Mouse (Mus musculus): ENCODE results near the gene Trio. TPM values are rescaled to one million over a fixed set of nuclear protein-coding genes. Genes with fewer than 3 reads are reported as not detected.

Gene Trio
- total RNA-seq (2014; fragmentation: Nextera tagmentation), result not detected in 2 replicates
- 0.06 and 0.66 TPM in 2 replicates for total RNA-seq (2017)
- not detected in 2 replicates for polyA plus RNA-seq (2012)

GRCm38 (mm10) chr15:28025447-28026166, at the start of gene Trio:
Trio (minus strand) TSS chr15:28025848.
- Histone ChIP-seq H3K27me3 (ENCODE audit: insufficient read depth, low read length) (no peaks in the 10 kb centered on the region), H3K9me3 (replicated peaks) (peaks cover 61% of the 10 kb centered on the region), H3K36me3 (replicated peaks) (no peaks in the 10 kb centered on the region), H3K4me3 (ENCODE audit: low read depth, low read length) (no peak within 1 kb of the TSS; the same call in 1 of the 2 replicates), H3K4me1 (ENCODE audit: insufficient read depth, low read depth, low read length) (no peaks in the 10 kb centered on the region)
- ATAC-seq (ENCODE audit: extremely low read depth, insufficient number of reproducible peaks, low FRiP score, poor library complexity, severe bottlenecking), result no peak
- DNase-seq (ENCODE audit: low spot score), result no peak
- TF ChIP-seq CTCF (IDR thresholded peaks at IDR 0.05; ENCODE audit: low read depth, low read length) (no peak), GATA1 (IDR thresholded peaks at IDR 0.05; ENCODE audit: borderline replicate concordance, low read length) (no peak)

GRCm38 (mm10) chr15:28074416-28074970, 48.8 kb upstream of the Trio start:
- H3K36me3 ChIP-seq (replicated peaks), result no peaks in the 10 kb centered on the region
- no peaks in the 10 kb centered on the region for H3K4me1 ChIP-seq (ENCODE audit: insufficient read depth, low read depth, low read length)
- H3K27me3 ChIP-seq (ENCODE audit: insufficient read depth, low read length), result no peaks in the 10 kb centered on the region
- DNase-seq (ENCODE audit: low spot score) (no peak), ATAC-seq (ENCODE audit: extremely low read depth, insufficient number of reproducible peaks, low FRiP score, poor library complexity, severe bottlenecking) (no peak)
- peaks cover 4% of the 10 kb centered on the region; the same call in 1 of the 2 replicates for H3K9me3 ChIP-seq (replicated peaks)
- H3K4me3 ChIP-seq (ENCODE audit: low read depth, low read length), result no peak overlapping the region
- no peak for TF ChIP-seq TAL1 (conservative IDR thresholded peaks at IDR 0.05; ENCODE audit: low read depth, low read length)
- no peak for TF ChIP-seq CTCF (IDR thresholded peaks at IDR 0.05; ENCODE audit: low read depth, low read length)
- TF ChIP-seq GATA2 (IDR thresholded peaks at IDR 0.05; ENCODE audit: borderline replicate concordance, low read depth, low read length), result no peak
- no peak for TF ChIP-seq GATA1 (IDR thresholded peaks at IDR 0.05; ENCODE audit: borderline replicate concordance, low read length)
- TF ChIP-seq POLR2AphosphoS5 (IDR thresholded peaks at IDR 0.05; ENCODE audit: insufficient replicate concordance, low read depth, low read length), result no peak

- peaks cover 7% of the 10 kb centered on the region; the same call in 1 of the 2 replicates for H3K9me3 ChIP-seq (replicated peaks)
- no peak overlapping the region for H3K4me3 ChIP-seq (ENCODE audit: low read depth, low read length)
- ATAC-seq (ENCODE audit: extremely low read depth, insufficient number of reproducible peaks, low FRiP score, poor library complexity, severe bottlenecking) (no peak), DNase-seq (ENCODE audit: low spot score) (no peak)
- H3K36me3 ChIP-seq (replicated peaks), result no peaks in the 10 kb centered on the region
- no peak for TF ChIP-seq GATA2 (IDR thresholded peaks at IDR 0.05; ENCODE audit: borderline replicate concordance, low read depth, low read length)
- TF ChIP-seq POLR2AphosphoS5 (IDR thresholded peaks at IDR 0.05; ENCODE audit: insufficient replicate concordance, low read depth, low read length), result no peak
- no peak for TF ChIP-seq TAL1 (conservative IDR thresholded peaks at IDR 0.05; ENCODE audit: low read depth, low read length)
- TF ChIP-seq CTCF (IDR thresholded peaks at IDR 0.05; ENCODE audit: low read depth, low read length), result no peak
- TF ChIP-seq GATA1 (IDR thresholded peaks at IDR 0.05; ENCODE audit: borderline replicate concordance, low read length), result no peak
- no peaks in the 10 kb centered on the region for H3K4me1 ChIP-seq (ENCODE audit: insufficient read depth, low read depth, low read length)
- no peaks in the 10 kb centered on the region for H3K27me3 ChIP-seq (ENCODE audit: insufficient read depth, low read length)
Observed at GRCm38 (mm10) chr15:28071601-28072000, 46.0 kb upstream of the Trio start.

GRCm38 (mm10) chr15:28070771-28071419, 45.2 kb upstream of the Trio start:
- TF ChIP-seq GATA2 (IDR thresholded peaks at IDR 0.05; ENCODE audit: borderline replicate concordance, low read depth, low read length) (no peak), CTCF (IDR thresholded peaks at IDR 0.05; ENCODE audit: low read depth, low read length) (no peak), GATA1 (IDR thresholded peaks at IDR 0.05; ENCODE audit: borderline replicate concordance, low read length) (no peak), POLR2AphosphoS5 (IDR thresholded peaks at IDR 0.05; ENCODE audit: insufficient replicate concordance, low read depth, low read length) (no peak), TAL1 (conservative IDR thresholded peaks at IDR 0.05; ENCODE audit: low read depth, low read length) (no peak)
- Histone ChIP-seq H3K4me1 (ENCODE audit: insufficient read depth, low read depth, low read length) (no peaks in the 10 kb centered on the region), H3K36me3 (replicated peaks) (no peaks in the 10 kb centered on the region), H3K27me3 (ENCODE audit: insufficient read depth, low read length) (no peaks in the 10 kb centered on the region), H3K9me3 (replicated peaks) (peaks cover 7% of the 10 kb centered on the region; the same call in 1 of the 2 replicates), H3K4me3 (ENCODE audit: low read depth, low read length) (no peak overlapping the region)
- ATAC-seq (ENCODE audit: extremely low read depth, insufficient number of reproducible peaks, low FRiP score, poor library complexity, severe bottlenecking), result no peak
- no peak for DNase-seq (ENCODE audit: low spot score)

GRCm38 (mm10) chr15:28070221-28070620, 44.6 kb upstream of the Trio start:
- ATAC-seq (ENCODE audit: extremely low read depth, insufficient number of reproducible peaks, low FRiP score, poor library complexity, severe bottlenecking) (no peak), DNase-seq (ENCODE audit: low spot score) (no peak)
- Histone ChIP-seq H3K27me3 (ENCODE audit: insufficient read depth, low read length) (no peaks in the 10 kb centered on the region), H3K36me3 (replicated peaks) (no peaks in the 10 kb centered on the region), H3K4me1 (ENCODE audit: insufficient read depth, low read depth, low read length) (no peaks in the 10 kb centered on the region), H3K9me3 (replicated peaks) (peaks cover 7% of the 10 kb centered on the region; the same call in 1 of the 2 replicates), H3K4me3 (ENCODE audit: low read depth, low read length) (no peak overlapping the region)
- TF ChIP-seq TAL1 (conservative IDR thresholded peaks at IDR 0.05; ENCODE audit: low read depth, low read length) (no peak), GATA2 (IDR thresholded peaks at IDR 0.05; ENCODE audit: borderline replicate concordance, low read depth, low read length) (no peak)

GRCm38 (mm10) chr15:28067373-28067772, 41.7 kb upstream of the Trio start:
- no peaks in the 10 kb centered on the region for H3K36me3 ChIP-seq (replicated peaks)
- ATAC-seq (ENCODE audit: extremely low read depth, insufficient number of reproducible peaks, low FRiP score, poor library complexity, severe bottlenecking), result no peak
- no peaks in the 10 kb centered on the region for H3K4me1 ChIP-seq (ENCODE audit: insufficient read depth, low read depth, low read length)
- no peaks in the 10 kb centered on the region for H3K27me3 ChIP-seq (ENCODE audit: insufficient read depth, low read length)
- H3K4me3 ChIP-seq (ENCODE audit: low read depth, low read length), result no peak overlapping the region
- H3K9me3 ChIP-seq (replicated peaks), result peaks cover 9% of the 10 kb centered on the region
- TF ChIP-seq GATA1 (IDR thresholded peaks at IDR 0.05; ENCODE audit: borderline replicate concordance, low read length) (no peak), TAL1 (conservative IDR thresholded peaks at IDR 0.05; ENCODE audit: low read depth, low read length) (no peak)
- no peak for DNase-seq (ENCODE audit: low spot score)

All from G1E (cell line).